Mouse (Mus musculus): ENCODE data around the gene Sec11a. TPM values are rescaled to one million over a fixed set of nuclear protein-coding genes. Genes with fewer than 3 reads are reported as not detected.

The Sec11a gene
- polyA plus RNA-seq, 1 experiment from 2014 or later = 156 TPM

DNA sequence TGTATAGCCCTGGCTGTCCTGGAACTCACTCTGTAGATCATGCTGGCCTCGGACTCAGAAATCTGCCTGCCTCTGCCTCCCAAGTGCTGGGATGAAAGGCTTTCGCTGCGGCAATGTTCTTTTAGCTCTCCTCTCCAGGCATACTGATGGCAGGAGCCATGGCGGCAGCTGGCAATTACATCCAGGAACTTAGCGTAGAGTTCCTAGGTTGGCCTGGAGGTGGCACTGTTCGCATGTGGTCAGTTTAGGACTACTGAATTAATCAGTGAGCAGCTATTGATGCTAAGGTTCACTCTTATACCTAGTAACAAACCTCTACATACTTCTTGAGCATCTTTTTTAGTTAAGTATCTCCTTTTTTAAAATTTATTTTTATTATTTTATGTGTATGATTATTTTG, 90.4 kb downstream of the Sec11a start:
- Histone ChIP-seq H3K4me3 (replicated peaks; ENCODE audit: low read length) (no peak overlapping the region), H3K27ac (no peak overlapping the region), H3K9ac (no peak overlapping the region), H3K9me3 (ENCODE audit: control insufficient read depth, low read length) (no peaks in the 10 kb centered on the region), H3K27me3 (ENCODE audit: control insufficient read depth, insufficient read depth, low read length) (no peaks in the 10 kb centered on the region), H3K4me1 (replicated peaks; ENCODE audit: control insufficient read depth, insufficient read depth, low read length) (peaks cover 8% of the 10 kb centered on the region), H3K4me2 (replicated peaks) (no peak overlapping the region), H3K36me3 (replicated peaks; ENCODE audit: control insufficient read depth, insufficient read depth) (no peaks in the 10 kb centered on the region)
- peak; percentile 76 for DNase-seq (ENCODE audit: low spot score)
- ATAC-seq (ENCODE audit: low FRiP score) = no peak
- 26% methylated on average over 6 of the region's 6 CpGs for WGBS

DNA sequence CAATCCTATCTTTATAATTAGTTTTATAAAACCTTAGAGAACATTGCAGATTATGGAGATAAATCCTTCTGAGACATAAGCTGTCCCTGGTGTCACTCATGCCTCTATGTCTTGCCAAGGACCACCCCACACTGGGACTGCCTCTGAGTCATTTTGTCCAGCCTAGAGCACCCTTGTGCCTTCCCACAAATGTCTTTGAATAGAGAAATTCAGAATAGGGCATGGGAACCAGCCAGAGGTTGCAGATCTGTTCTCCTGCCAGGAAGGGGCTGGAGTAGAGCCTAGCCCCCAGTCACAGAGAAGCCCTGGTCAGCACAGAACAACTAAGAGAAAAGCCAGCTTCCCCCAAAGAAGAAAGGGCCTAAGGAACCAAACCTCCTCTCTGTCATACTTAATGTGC, 92.3 kb downstream of the Sec11a start:
- H3K4me1 ChIP-seq (replicated peaks; ENCODE audit: control insufficient read depth, insufficient read depth, low read length) = no peaks in the 10 kb centered on the region
- H3K36me3 ChIP-seq (replicated peaks; ENCODE audit: control insufficient read depth, insufficient read depth) = no peaks in the 10 kb centered on the region
- no peak overlapping the region for H3K27ac ChIP-seq
- H3K4me3 ChIP-seq (replicated peaks; ENCODE audit: low read length) = no peak overlapping the region
- no peaks in the 10 kb centered on the region for H3K9me3 ChIP-seq (ENCODE audit: control insufficient read depth, low read length)
- no peaks in the 10 kb centered on the region for H3K27me3 ChIP-seq (ENCODE audit: control insufficient read depth, insufficient read depth, low read length)
- DNase-seq (ENCODE audit: low spot score) (no peak), ATAC-seq (ENCODE audit: low FRiP score) (no peak)
- no peak overlapping the region for H3K9ac ChIP-seq
- no peak overlapping the region for H3K4me2 ChIP-seq (replicated peaks)

Other genes starting within 250 kb of the Sec11a start
- 19.6 and 24.7 TPM in 2 replicates for gene Iqgap1, start 121.8 kb downstream of the Sec11a start, polyA plus RNA-seq (2014; fragmentation: Nextera tagmentation; extraction: Ambion mirVana)
- 4.1 and 4.4 TPM in 2 replicates for gene Zscan2, start 86.9 kb downstream of the Sec11a start, polyA plus RNA-seq (2014; fragmentation: Nextera tagmentation; extraction: Ambion mirVana)
- gene Wdr73, start 46.5 kb downstream of the Sec11a start, polyA plus RNA-seq (2014; fragmentation: Nextera tagmentation; extraction: Ambion mirVana) = 31.7 and 32.3 TPM in 2 replicates
- 8.7 and 10.6 TPM in 2 replicates for gene Nmb, start 42.7 kb downstream of the Sec11a start, polyA plus RNA-seq (2014; fragmentation: Nextera tagmentation; extraction: Ambion mirVana)
- gene Zfp592, start 45.9 kb upstream of the Sec11a start, polyA plus RNA-seq (2014; fragmentation: Nextera tagmentation; extraction: Ambion mirVana) = 10.4 and 12.3 TPM in 2 replicates
- gene Alpk3, start 109.8 kb upstream of the Sec11a start, polyA plus RNA-seq (2014; fragmentation: Nextera tagmentation; extraction: Ambion mirVana) = 0.16 and 0.17 TPM in 2 replicates
- gene Slc28a1, start 167.0 kb upstream of the Sec11a start, polyA plus RNA-seq (2014; fragmentation: Nextera tagmentation; extraction: Ambion mirVana) = not detected in 2 replicates

Data from hindbrain, embryonic 14.5 days (tissue).